Mouse (Mus musculus) frontal cortex, postnatal 25 days (tissue): ENCODE results near the gene Slc12a8.

ENCODE experiments used
- DNase-seq, 2 experiments: peaks; one replicate each; pipeline ENCODE4 v3.0.0; 2022; ENCODE audit warnings: low spot score in 2 of 2

Slc12a8 gene

GRCm38 (mm10) chr16:33583881-33584454 lies 66.8 kb downstream of the Slc12a8 start:
- no peak for DNase-seq

GRCm38 (mm10) chr16:33584455-33585082 lies 67.4 kb downstream of the Slc12a8 start:
- no peak for DNase-seq

GRCm38 (mm10) chr16:33585083-33585460 lies 67.9 kb downstream of the Slc12a8 start:
- DNase-seq, result no peak

- DNase-seq, result no peak
Measured at GRCm38 (mm10) chr16:33587283-33588127, 70.4 kb downstream of the Slc12a8 start.

DNA sequence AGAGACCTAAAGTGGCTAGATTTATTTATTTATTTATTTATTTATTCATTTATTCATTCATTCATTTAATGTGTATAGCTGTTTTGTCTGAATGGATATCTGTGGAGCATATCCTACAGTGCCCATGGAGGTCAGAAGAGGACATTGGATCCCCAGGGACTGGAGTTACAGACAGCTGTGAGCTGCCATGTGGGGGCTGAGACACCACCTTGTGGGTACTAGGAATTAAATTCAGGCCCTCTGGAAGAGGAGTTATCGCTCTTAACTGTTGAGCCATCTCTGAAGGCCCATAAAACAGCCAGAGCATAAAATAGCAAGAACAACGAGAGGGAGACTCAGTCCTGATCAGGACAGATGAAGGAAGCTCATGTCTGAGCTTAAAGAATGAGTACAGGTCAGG lies 71.7 kb downstream of the Slc12a8 start:
- DNase-seq, result no peak

DNA sequence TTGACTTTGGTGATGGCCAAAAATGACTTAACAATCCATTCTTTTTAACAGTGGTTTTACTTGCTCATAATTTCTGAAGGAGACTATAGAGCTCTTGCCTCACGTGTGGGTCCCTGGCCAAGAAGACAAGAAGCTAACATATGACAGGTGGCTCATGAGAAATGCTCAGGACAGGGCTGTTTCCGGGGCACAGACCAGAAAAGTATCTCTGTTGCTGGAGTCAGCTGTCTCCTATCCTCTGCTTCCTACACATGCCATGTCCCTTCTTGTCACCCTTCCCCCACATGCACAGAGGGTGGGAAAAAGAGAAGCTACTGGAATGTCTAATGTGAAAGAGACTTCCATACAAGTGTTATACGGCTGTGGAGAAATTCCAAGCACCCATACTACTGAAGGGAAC lies 73.3 kb downstream of the Slc12a8 start:
- DNase-seq, result no peak

DNA sequence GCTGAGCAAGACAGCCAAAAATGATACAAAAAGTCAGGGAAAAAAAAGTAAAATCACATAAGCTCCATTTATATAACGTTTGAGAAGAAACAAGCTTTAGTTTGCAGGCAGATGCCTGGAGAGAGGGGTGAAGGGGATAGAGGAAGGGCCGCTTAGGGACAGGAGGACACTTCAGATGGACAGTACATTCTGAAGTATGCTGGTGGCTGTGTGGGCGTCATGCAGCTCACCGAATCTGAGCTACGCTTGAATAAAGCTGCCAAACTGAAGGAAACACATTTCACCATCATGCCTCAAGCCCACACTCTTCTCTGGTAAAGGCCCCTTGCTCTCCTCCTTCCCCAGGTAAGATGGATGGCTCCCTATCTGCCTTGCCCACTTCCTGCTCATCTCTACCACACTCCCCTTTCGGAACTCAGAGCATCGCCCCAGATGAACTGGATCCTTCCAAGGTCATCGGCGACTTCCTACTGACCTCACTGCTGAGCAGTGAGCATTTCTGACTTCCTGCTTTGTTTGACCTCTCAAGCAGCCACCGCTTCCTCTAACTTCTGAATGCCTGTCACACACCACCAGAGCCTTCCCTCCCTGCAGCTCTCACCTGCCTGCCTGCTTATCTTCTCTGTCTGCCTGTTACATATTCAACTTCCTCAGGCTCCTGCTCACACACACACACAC lies 74.4 kb downstream of the Slc12a8 start:
- DNase-seq, result no peak

DNA sequence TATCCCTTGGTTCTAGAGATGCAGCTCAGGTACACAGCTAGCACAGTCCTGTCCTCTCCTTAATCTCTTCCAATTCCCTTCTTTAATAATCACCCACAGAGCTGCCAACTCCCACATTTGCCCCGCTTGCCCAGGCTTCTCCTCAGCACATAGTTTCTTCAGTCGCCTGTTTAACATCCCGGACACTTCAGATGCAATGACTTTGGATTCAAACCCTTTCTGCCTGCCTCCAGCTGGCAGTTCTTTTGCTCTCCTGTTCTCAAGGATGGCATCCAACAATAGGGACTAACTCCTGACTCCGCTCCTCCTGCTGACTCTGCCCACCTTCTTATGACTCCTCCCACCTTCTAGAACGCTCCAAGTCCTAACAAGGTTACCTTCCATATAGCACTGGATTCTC lies 75.2 kb downstream of the Slc12a8 start:
- no peak for DNase-seq

DNA sequence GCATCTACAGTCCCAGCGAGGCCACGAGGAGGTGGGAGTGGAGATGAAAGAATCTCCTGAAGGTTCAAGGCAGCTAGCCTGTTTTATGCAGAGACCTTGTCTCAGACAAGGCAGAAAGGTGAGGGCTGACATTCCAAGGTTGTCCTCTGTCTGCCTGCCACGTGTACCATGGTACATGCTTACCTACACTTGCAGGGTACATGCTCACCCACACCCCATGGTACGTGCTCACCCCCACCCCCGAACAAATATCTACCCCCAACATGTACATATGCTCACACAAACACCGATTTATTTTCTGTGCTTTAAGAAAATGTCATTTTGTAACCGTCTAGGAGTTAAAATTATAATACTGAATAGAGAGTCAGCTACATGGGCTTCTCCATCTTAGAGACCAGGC lies 76.3 kb downstream of the Slc12a8 start:
- DNase-seq, result no peak

DNA sequence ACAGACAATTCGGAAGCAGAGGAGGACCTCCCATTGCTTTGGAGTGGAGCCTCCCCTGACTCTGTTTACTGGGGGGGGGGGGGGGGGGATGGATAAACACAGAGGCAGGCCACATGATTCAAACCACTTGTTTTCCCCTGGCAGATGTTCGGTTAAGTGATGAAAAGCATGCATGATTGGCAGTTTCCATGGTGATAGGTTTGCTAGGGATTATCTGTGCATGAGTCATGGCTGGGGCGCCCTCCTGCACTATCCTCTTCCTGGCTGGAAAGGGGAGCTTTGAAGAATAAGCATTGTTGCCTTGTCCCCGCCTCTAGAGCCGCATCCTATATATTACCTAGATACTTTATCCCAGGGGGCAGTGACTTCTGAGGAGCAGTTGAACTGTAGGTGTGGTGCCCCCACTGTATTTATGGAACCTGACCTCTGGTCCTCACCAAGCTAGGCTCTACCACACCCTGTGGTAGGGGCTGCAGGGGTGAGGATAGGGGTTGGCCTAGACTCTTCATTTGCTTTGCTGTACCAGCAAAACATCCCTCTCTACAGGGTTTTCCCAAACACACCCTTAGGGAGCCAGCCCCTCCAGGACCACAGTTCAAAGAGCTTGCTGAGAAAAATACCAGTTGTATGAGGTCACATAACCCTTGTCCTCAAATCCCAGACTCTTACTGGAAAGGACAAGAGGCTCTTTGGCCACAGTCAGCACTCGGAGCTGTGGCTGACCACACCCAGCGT lies 77.1 kb downstream of the Slc12a8 start:
- DNase-seq, result no peak

DNA sequence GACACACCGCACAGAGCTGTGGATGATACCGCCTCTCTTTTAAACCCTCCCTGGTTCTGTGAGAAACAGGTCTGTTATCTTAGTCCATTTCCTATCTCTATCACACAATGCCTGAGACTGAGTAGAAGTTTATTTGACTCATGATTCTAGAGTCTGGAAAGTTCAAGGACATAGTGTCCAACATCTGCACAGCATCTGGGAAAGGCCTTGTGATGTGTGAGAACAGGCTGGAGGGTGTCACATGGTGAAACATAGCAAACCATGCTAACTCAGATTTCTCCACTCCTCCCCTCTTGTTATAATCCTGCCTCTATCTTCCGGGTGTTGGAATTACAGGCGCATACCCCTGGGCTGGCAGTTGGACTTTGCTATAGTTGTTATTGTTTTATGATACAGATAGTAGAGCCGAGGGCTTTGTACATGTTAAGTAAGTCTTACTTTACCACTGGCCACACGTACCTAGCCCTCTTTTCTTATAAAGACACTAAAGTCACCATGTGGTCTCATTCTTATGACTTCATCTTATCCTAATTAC lies 78.2 kb downstream of the Slc12a8 start:
- DNase-seq, result no peak

GRCm38 (mm10) chr16:33596213-33596612 lies 79.1 kb downstream of the Slc12a8 start:
- DNase-seq, result no peak

DNA sequence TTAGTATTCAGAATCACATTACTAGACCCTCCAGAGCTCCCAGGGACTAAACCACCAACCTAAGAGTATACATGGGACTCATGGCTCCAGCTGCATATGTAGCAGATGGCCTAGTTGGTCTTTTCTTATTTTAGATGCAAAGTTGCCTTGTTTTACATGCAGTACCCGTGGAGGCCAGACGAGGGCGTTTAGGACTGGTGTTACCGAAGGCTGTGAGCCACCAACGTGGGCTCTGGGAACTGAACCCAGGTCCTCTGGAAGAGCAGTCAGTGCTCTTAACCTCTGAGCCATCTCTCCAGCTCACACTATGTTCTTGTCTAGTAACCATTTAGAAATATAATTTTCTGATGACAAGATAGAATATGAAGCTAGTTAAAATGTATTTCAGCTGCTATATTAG lies 83.1 kb downstream of the Slc12a8 start:
- DNase-seq, result no peak

DNA sequence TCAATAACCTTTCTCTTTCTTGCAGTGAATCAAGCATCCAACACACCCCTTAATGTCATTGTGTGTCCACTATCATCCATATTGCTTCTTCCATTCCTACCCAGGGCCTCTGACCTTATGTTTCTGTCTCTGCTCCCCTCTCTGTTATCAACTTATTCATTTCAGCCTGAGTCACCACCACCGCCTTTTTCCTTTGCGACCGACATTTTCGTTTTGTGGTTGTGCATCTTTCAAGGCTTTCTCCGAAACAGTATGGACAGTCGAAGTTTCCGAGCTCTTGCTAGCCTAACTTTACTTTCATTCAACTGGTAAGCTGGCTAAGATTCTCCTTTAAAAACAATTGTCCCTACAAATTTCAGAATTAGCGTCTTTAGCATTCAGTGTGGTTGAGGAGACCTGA lies 84.2 kb downstream of the Slc12a8 start:
- DNase-seq, result no peak

- DNase-seq, result no peak
Measured at GRCm38 (mm10) chr16:33605647-33606596, 88.8 kb downstream of the Slc12a8 start.

GRCm38 (mm10) chr16:33606691-33607532 lies 89.8 kb downstream of the Slc12a8 start:
- no peak for DNase-seq

DNA sequence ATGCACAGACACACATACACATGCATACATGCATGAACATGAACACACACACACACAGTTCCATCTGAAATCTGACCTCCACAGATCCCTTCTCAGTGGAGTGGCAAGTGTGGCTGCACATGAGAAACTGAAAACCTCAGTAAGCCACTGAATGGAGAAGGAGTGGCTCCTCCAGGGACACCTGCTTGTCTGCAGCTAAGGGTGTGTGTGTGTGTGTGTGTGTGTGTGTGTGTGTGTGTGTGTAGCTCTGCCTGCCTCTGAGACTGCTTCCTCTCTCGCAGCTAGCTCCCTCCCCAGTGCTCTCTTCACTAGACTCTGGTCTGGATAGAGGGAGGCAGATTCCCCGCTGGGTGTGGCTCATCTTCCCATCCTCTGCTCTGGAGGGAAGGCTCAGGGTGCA lies 92.4 kb downstream of the Slc12a8 start:
- no peak for DNase-seq

- DNase-seq, result no peak
Measured at GRCm38 (mm10) chr16:33610466-33610865, 93.3 kb downstream of the Slc12a8 start.

DNA sequence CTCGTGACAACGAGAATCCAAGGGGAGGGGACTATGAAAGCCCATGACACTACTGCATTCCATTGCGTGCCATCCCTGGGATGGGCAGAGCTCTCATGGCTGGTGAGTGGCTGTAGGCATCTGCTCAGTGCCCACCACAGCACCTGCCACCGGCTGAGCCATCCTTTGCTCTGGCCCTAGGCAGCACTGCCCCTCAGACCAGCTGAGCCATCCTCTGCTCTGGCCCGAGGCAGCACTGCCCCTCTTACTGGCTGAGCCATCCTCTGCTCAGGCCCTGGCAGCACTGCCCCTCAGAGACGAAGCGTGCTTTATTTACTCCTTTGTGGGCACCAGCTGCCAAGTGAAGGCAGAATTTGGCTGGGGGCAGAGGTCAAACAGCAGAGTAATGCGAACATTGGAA lies 94.2 kb downstream of the Slc12a8 start:
- no peak for DNase-seq
